Mouse (Mus musculus) CD4-positive, CD25-positive, alpha-beta regulatory T cell, adult 2 months (primary cell): ENCODE data around the gene Adamts4.
"Not testable (repeated sequence)": the region's sequence is repeated elsewhere in the genome, so short reads cannot be mapped to it uniquely, and the experiment has no call there.

Experiments used
- DNase-seq: peaks from one replicate; pipeline ENCODE4 v3.0.0-alpha.2; 2012; ENCODE audit warnings: low read depth, low spot score

The Adamts4 gene

DNA sequence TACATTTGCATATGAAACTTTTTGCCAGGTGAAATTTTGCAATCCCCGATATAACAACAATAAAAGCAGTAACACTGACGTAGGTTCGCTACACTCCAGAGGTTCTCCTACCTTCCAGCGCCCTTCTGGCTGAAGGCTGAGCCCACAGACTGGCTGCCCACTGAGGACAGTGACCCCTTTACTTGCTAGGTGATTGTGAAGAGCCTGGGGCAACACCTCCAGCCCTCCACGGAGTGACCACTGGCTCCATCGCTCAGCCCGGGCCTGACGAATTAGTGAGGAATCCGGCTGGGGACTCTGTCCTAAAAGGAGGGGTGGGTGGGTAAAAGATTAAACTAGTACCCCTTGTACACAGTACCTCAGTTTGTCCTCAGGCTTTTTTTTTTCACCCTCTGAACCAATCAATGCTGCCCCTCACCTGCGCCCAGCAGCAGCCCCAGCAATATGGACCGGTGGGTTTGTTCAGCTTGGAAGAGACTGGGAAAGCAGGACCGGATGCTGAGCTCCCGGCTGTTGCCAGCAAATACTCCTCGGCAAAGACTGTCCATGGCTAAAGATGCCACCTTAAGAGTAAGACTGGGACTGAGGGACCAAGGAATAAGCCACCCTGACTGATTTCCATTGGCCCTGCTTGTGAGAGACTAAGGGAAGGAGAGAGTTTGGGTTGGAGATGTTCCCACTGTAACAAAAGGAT is 28.9 kb downstream of the Adamts4 start:
- no peak for DNase-seq

DNA sequence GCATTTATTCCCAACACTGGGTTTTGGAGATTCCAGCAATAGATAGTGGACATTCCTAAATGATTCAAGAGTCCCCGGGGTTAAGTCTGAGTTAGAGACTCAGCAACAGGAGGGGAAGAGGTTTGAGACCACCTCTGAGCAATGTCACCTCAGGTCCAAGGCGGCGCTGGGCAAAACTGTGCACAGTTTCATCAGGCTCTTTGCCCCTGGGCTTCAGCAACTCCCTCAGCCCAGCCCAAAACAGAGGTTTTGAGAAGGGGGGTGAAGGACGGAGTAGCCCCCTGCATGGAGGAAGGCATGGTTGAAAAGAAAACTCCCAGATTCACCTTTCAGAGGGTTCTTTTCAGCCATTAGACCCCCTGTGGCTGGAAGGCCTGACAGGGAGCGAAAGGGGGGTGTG is 29.5 kb downstream of the Adamts4 start:
- DNase-seq, result no peak

DNA sequence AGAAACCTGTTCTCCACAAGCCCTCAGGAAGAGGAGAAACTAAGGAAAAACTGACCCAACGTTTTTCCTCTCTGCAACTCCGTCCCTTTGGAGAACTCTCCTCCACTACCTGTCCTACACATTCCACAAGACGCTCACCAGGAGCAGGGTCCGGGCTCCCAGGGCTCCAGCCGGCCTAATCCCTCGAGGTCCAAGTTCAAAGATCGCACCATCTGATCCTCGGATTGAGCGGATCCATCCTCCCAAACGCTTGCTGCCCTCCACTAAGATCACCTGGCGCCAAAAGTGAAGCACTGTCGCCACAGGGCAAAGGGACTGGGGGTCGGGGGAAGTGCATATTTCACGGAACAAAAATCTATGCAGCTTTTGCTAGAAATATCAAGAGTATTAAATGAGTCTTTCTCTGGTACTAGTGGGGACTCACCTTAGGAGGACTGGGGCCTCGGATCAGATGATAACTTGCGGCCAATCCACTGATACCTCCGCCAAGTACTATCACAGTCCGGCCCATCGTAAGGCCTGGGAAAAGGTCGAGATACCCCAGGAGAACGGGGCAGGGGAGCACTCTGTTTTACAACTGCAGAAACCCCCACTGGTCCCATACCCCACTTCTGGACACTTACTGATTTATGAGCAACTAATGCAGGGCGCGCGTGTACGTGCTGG is 30.2 kb downstream of the Adamts4 start:
- no peak for DNase-seq

DNA sequence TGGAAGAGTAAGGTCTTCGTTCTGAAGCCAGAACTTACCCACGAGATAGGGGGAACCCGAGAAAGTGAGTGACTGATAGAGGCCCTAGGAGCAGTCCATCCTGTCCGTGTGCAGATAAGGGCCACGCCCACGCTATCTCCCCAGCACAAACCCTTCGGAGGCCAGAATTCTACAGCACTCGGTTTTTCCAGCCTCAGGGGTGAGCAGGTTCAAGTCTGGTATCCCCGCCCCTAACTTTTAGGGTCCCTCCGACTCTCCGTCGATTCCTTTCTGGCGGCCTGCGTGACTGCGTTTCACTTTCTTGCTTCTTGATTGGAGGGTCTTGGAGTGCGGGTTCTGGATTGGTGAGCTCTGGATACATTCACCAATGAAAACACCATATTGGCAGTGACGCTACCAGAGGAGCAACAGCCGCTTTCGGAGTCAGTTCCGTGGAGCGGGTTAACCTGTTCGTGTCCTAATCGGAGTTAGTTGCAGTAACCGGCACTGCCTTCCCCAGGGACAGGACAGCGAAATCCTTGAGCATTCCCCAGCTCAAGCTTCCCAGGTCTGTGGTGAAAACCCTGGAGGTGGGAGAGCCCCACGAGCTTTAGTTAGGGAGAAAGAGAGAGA is 30.8 kb downstream of the Adamts4 start, which contains the start of gene Ppox:
Gene Ppox, minus strand, starts transcription at position 271 of the 612 bp plus-strand sequence.
- DNase-seq, result peak; percentile 95

DNA sequence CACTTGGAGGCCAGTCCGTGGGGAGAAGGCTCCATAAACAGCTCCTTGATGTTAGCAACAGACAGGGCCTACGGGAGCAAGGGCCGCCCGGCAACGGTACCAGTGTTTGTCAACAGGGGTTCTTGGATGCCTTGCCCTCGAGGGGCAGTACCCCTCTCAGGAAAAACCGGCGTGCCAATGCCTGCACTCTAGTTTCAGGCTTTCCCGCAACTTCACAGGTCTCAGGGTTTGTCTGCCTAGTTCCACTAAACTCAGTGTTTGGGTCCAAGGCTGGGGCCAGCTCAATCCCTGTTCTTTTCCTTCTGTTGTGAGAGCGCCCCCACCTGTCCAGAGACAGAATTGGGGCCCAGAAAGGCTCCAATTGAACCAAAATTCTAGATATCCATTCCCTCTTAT is 31.3 kb downstream of the Adamts4 start:
- DNase-seq, result peak; percentile 79

DNA sequence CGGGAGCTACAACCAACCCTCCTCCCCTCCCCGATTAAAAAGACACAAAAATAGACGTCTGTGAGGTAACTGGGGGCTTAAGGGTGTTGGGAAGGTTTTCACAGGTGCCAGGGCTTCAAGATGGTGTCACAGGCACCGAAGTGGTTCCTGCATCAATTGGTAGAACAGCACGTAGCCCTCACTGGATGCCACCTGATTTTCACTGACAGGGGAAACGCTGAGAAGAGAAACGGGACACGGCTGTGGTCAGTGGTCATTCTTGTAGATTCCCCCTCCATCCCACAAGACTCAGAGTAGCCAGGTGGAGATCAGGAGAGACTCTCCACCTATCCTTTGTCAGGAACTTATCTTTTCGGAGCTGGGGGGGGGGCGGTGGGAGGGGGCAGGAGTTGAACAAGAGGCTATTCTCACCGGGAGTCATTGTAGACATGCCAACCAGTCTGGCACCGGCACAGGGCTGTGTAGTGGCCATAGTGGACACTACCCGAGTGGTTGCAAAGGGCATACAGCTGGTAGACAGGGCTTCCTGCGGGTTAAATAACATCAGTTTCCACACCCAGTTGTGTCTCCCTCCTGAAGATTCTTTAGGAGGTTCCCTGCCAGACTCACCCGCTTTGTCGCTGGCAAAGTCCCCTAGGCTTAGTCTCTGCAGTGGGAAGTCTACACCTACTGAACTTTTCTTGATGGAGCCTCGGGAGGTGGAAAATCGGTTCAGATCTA is 32.0 kb downstream of the Adamts4 start:
- DNase-seq, result no peak

DNA sequence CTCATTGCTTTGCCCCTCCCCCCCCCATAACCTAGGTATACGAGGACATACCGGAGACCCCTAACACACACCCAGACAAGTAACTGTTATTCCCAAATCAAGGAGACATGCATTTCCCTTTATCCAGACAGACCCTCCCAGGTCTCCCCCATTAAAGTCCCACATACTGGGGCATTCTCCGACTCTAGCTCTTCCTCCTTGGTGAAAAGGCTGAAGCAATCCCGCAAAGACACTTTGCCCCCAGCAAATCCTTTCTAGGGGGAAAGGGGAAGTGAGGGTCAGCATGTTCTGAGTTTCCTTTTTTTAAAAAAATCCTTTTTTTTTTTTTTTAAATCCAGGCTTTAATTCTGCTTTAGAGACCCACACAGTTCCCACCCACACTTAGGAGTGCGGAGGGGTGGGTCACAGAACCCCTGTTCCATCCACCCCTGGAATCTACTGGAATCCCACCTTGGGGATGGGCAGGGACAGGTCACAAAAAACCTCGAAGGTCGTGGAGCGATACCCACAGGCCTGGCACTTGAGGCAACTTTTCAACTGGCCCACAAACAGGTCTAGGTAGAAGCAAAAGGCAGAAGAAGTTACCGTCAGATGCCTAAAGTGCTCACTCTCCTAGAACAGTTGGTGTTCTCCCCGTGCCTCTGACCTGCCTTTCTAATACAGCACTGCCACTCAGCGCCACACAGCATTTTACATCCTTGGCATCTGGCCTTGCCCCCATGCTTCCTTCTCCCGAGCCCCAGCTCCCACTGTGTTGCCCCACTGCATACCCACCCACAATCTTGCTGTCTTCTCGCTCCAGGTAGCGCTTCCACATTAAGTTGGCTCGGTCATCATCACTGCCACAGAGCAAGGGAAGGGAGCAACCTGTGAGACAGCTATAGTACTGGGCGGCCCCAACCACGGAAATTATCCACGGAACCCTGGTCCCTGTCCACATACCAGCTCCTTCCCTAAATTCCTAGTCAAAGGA is 33.3 kb downstream of the Adamts4 start:
- DNase-seq, result no peak

DNA sequence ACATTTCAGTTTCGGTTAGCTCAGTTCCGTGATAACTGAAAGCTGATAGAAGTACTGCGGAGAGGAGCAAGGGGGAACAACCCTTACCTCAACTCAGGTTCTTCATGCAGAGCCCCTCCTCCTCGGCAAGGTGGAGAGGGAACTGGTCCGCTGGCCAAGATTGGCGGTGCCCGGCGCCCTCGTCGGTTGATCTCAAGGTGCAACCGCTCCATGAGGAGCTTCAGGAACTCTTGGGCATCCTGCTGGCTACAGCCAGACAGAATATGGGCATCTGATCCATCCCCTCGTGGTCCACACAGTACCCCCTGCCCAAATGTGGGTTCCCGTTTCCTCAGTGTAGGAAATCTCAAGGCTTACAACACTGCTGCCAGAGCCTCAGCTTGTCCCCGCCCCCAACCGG is 34.3 kb downstream of the Adamts4 start:
- DNase-seq, result no peak

DNA sequence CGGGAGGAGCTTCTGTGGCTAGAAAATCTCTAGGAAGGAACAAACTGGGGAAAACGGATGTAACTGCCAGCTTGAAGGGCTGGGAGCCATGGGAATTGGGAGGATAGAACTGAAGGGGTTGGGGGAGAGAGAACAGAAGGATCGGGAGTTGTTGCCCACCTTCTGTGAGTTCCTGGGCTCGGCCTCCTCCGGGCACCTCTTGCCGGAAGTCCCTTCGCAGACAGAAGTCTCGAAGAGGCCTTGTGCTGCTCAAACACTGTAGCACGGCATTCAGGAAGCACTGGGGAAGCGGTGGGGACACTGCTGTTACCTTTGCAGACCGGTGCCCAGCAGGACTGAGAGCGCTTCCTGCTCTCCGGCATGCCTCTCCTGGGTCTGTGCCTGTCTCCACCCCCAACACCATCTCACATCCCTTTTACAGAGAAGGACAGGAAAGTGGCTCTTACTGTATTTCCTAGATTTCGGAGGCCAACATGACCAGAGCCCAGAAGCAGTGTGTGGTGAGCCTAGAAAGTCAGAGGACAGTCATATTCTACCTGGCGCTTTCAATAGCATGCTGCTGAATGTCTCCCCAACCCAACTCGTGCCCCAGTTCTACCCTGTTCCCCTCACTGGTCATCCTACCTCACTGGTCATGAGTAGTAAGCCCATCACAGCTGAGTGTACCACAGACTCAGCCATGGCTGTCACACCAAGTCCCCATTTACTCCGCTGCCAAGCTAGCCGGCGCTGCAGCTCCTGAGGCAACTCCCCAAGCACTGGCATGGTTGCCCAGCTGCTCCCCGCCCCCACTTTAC is 35.1 kb downstream of the Adamts4 start:
- no peak for DNase-seq

DNA sequence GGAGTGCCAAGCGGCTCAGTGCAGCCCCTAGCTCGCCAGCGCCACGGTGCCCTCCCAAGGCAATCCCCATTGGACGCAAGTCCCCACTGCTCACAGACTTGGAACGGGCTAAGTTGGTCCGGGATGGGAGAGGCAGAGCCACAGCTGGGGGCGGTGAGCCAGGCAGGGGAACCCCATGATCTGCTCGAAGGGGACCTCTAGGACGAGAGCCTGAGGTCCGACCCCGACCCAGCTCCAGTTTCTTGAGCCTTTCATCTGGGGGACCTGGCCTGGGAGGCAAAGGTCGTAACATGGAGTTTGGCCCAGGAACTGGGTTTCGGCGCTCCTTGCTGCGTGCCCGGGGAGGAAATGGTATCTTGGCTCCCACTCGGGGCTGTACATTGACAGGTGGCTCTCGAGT is 36.3 kb downstream of the Adamts4 start:
- DNase-seq, result no peak

DNA sequence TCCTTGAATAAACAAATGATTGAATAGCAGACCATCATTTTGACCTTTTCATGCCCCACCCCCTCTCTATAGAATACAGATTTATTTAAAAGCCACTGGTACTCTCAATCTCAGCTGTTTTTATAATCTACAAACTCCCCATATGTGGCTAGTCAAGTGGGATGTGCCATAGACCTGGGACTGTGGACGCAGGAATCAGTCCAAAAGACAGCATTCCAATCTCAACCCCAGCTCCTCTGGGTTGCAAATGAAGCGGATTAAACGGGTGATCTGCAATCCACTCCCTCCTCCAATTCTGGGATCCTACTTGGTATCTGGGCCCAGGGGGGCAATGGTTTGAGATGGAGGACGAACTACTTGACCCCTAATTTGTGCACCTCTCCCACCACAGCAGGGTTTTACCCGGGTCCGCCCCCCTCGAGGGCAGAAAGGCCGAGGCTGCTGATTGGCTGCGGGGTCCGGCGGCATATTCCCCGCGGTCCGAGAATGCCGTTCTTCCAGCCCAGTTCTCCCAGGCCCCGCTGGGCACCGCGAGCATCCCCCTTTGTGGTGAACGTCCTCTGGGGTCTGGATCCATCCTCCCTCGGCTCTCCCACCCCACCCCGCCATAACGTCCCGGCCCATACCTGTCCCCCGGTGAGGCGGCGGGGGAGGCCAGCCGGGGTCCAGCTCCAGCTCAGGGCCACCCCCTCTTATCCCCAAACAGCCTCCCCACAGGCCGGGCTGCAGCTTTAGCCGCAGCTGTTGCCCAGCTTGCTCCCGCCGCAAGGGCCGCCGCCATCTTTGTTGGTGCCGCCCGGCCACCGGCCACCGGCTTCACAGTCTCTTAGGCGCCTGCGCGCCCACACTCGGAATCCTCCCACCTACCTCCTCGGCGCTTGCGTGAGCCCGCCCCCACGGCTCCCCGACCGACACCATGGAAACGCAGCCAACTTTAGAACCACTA is 37.2 kb downstream of the Adamts4 start, which contains the start of gene Usp21:
Gene Usp21, minus strand, starts transcription at position 856 of the 946 bp plus-strand sequence.
- peak; percentile 95 for DNase-seq

DNA sequence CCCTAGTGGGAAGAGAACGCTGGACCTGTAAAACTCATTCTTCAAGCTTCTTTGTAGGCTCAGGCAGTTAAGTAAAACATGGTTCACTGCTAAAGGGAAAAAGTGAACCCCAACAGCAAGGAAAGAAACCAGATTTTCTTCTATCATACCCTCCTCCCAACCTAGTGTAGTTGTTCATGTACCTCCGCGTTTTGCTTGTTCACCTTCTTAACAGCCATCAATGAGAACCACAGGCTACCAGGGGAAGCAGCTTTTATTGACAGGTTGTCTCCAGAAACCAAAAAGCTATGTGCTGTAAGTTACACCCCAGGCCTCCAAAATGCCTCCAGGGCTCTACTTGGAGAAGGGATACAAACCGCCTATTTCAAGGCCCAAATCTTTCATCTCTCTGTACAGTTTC is 38.1 kb downstream of the Adamts4 start:
- no peak for DNase-seq

DNA sequence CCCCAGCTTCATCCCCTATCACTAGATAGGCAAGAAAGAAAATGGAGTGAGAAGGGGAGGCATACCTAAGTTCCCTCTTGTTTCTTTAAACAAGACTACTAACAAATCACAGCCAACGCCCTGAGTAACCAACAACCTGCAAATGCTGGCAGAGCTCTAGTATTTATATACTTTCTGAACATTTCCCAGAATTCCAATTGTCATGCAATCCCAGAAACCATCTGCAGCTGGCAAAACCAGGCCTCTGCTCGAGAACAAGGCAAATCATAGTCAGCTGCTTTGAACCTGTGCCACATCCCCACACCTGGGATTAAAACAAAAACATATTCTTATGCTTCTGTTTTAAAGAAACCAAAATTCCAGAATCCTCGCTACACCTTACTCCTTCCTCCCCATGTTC is 43.1 kb downstream of the Adamts4 start:
- no peak for DNase-seq

DNA sequence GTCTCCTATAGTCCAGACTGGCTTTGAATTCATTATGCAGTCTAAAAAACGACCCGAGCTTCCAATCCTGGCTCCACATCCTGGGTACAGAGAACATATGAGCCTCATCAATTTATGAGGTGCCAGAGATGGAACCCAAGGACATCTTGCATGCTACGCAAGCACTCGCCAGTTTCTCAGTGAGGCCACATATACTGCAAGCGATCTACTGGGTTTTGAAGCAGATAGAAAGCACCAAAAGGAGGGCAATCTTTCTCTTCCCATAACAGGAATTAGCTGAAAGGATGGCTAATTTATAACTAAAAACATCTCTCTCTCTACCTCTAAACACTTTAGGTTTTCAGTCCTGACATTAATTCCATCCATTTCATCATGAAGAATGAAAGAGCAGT is 43.7 kb downstream of the Adamts4 start:
- no peak for DNase-seq

DNA sequence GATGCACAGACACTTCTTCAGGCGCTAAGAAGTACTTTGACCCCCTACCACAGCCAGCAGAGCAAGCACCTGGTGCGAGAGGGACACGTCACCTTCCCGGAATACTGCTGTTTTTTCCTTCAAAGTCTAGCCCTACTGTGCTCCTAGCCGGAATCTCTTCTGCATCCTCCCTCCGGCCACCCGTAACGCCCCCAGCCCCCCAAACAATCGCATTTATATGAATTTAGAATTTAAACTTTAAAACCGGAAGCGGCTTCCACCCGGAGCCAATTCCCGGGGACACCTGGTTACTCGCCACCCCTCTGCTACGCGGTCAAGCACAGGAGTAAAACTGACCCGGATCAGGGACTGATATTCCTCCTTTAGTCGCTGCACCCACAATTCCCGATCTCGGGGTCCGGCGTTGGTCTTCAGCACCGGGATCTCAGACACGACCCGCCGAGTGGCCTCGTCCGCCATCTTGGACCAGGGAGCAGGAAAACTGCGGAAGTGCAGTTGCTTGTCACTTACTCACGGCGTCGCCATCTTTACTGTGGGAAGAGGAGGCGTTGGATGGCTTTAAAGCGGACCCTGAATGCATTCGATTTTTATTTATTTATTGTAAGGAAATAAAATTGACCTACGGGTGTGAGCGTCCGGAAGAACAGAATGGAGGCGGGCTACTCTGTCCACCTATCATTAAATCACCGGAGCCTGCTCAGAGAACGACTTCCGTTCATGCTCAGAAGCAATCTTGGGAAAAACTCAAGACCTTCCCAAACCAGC is 44.3 kb downstream of the Adamts4 start, which contains the start of gene Ufc1:
Gene Ufc1, minus strand, starts transcription at position 727 of the 765 bp plus-strand sequence.
- peak; percentile 91 for DNase-seq

DNA sequence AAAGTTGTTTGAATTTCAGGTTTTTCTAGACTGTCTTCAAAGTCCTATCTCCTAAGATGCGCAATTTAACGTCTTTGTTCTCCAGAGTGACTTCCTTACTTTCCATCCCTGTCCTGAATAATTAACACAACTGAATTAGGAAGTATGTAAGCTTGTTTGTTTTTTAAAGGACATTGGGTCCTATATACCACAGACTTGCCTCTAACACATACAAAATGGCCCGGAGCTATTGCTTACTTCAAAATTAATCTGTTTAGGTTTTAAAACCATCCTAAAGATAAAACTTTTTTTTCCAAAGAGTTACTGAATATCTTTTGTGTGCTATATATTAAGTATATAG is 44.8 kb downstream of the Adamts4 start:
- no peak for DNase-seq

DNA sequence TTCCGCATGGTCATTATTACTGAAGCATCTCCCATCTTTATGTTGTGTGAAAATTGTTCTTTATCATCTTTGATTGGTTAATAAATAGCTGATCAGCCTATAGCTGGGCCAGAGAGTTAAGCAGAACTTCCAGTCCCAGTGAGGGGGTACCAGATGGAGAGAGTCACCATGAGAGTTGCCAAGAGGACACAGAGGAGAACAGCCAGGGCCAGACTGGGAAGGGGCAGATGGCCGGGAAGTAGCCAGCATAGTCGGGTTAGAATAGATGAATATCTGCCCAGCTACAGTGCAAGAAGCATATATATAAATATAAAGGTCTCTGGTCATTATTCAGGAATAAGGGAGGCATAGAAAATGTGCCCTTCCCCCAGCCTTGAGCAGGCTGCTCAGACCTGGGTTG is 48.0 kb downstream of the Adamts4 start:
- no peak for DNase-seq

DNA sequence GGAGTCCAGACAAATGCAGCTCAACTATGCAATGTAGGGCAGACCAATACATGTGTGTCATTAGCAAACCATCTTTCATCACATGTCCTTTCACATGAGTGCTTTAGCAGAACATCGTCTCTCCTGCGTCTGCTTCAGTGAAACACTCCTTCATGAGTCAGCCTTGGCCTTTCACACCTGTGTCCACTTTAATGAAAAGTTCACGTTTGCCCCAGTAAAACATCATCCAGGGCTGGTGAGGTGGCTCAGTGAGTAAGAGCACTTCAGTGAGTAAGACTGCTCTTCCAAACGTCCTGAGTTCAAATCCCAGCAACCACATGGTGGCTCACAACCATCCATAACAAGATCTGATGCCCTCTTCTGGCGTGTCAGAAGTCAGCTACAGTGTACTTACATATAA is 55.9 kb downstream of the Adamts4 start:
- not testable (repeated sequence) for DNase-seq
